Mouse (Mus musculus) thymus, adult 2 months (tissue): ENCODE results near the gene 4930442H23Rik. TPM values are rescaled to one million over a fixed set of nuclear protein-coding genes. Genes with fewer than 3 reads are reported as not detected.

Experiments used
- DNase-seq: peaks from one replicate; pipeline ENCODE4 v3.0.0; 2021
- H3K27ac ChIP-seq: fragments of 200-500 bp; 2 replicates; pipeline ENCODE4 v1.5.1; 2012; ENCODE audit warnings: low read length, control low read depth; ENCODE audit not compliant: control insufficient read depth, insufficient read depth
- H3K27me3 ChIP-seq: fragments of 200-500 bp; 2 replicates; pipeline ENCODE4 v1.6.1; 2012; ENCODE audit warnings: mild to moderate bottlenecking, low read length, moderate library complexity, mixed read lengths; ENCODE audit not compliant: control insufficient read depth, insufficient read depth
- H3K36me3 ChIP-seq: fragments of 200-500 bp; 2 replicates; pipeline ENCODE4 v1.6.1; 2012; ENCODE audit warnings: mild to moderate bottlenecking, low read length, moderate library complexity; ENCODE audit not compliant: control insufficient read depth, insufficient read depth
- H3K4me1 ChIP-seq: fragments of 200-500 bp; replicated peaks from 2 replicates; pipeline ENCODE4 v1.6.1; 2012; ENCODE audit warnings: low read length; ENCODE audit not compliant: control insufficient read depth, insufficient read depth
- H3K4me3 ChIP-seq: fragments of 200-500 bp; 2 replicates; pipeline ENCODE4 v1.5.1; 2012; ENCODE audit warnings: mild to moderate bottlenecking, low read length, control low read depth, moderate library complexity; ENCODE audit not compliant: control insufficient read depth, insufficient read depth
- CTCF ChIP-seq: fragments of 200-500 bp; IDR thresholded peaks from 2 replicates; pipeline ENCODE4 v1.5.1; 2012; ENCODE audit warnings: mild to moderate bottlenecking, control low read depth, low read length, moderate library complexity, borderline replicate concordance; ENCODE audit not compliant: control insufficient read depth, poor library complexity, insufficient read depth; ENCODE audit errors: extremely low read depth
- POLR2A ChIP-seq: fragments of 200-500 bp; IDR thresholded peaks from 2 replicates; pipeline ENCODE4 v1.6.1; 2012; ENCODE audit warnings: mild to moderate bottlenecking, low read length, control low read depth, moderate library complexity; ENCODE audit not compliant: control insufficient read depth, poor library complexity, insufficient read depth; ENCODE audit errors: extremely low read depth
- WGBS: fragments of 180-500 bp; shearing (Covaris S2); methylation state at CpG from one replicate; pipeline ENCODE4 v1.1.7; 2018; 5-methylcytosine and 5-hydroxymethylcytosine counted together
- polyA plus RNA-seq: library from polyadenylated mRNA; depleted of rRNA; stranded (reverse); fragments of >200 nt; gene quantifications from 2 replicates; pipeline ENCODE4 v1.2.3, GENCODE M21; 2012

The 4930442H23Rik gene
- polyA plus RNA-seq, 1 experiment: not detected

GRCm38 (mm10) chr10:81143845-81144437 is 39.7 kb downstream of the 4930442H23Rik start:
- no peak for DNase-seq
- H3K4me1 ChIP-seq: peaks cover 28% of the 10 kb centered on the region
- TF ChIP-seq CTCF (no peak), POLR2A (no peak)

GRCm38 (mm10) chr10:81143157-81143633 is 40.5 kb downstream of the 4930442H23Rik start:
- Histone ChIP-seq H3K4me1 (peaks cover 33% of the 10 kb centered on the region), H3K36me3 (peaks cover 38% of the 10 kb centered on the region), H3K27ac (no peak overlapping the region), H3K27me3 (no peaks in the 10 kb centered on the region), H3K4me3 (no peak overlapping the region)
- no peak for DNase-seq
- TF ChIP-seq CTCF (no peak), POLR2A (no peak)
- 93% methylated on average over 7 of the region's 7 CpGs for WGBS

More at GRCm38 (mm10) chr10:81143845-81144437, 39.7 kb downstream of the 4930442H23Rik start:
- Histone ChIP-seq H3K27me3 (no peaks in the 10 kb centered on the region), H3K27ac (no peak overlapping the region), H3K36me3 (peaks cover 46% of the 10 kb centered on the region), H3K4me3 (no peak overlapping the region)
- WGBS: 98% methylated on average over 52 of the region's 52 CpGs

- H3K4me3 ChIP-seq: no peak overlapping the region
- peaks cover 33% of the 10 kb centered on the region for H3K4me1 ChIP-seq
- H3K27me3 ChIP-seq: no peaks in the 10 kb centered on the region
- TF ChIP-seq CTCF: no peak
- TF ChIP-seq POLR2A: no peak
- 79% methylated on average over 5 of the region's 5 CpGs for WGBS
- peaks cover 32% of the 10 kb centered on the region for H3K36me3 ChIP-seq
- no peak overlapping the region for H3K27ac ChIP-seq
- DNase-seq: no peak
Observed at GRCm38 (mm10) chr10:81142551-81142981, 41.1 kb downstream of the 4930442H23Rik start.

- DNase-seq: no peak
- 88% methylated on average over 7 of the region's 7 CpGs for WGBS
- no peak overlapping the region for H3K4me3 ChIP-seq
- peaks cover 24% of the 10 kb centered on the region for H3K36me3 ChIP-seq
- no peaks in the 10 kb centered on the region for H3K27me3 ChIP-seq
- TF ChIP-seq CTCF (no peak), POLR2A (no peak)
- H3K4me1 ChIP-seq: peaks cover 33% of the 10 kb centered on the region
- no peak overlapping the region for H3K27ac ChIP-seq
Observed at GRCm38 (mm10) chr10:81141455-81142210, 42.0 kb downstream of the 4930442H23Rik start.

- peaks cover 33% of the 10 kb centered on the region for H3K4me1 ChIP-seq
- H3K36me3 ChIP-seq: peaks cover 22% of the 10 kb centered on the region
- no peak for DNase-seq
- H3K27me3 ChIP-seq: no peaks in the 10 kb centered on the region
- no peak overlapping the region for H3K27ac ChIP-seq
- no peak overlapping the region for H3K4me3 ChIP-seq
- 38% methylated on average over 10 of the region's 10 CpGs for WGBS
- TF ChIP-seq CTCF: no peak
- TF ChIP-seq POLR2A: no peak
Observed at GRCm38 (mm10) chr10:81140717-81141454, 42.8 kb downstream of the 4930442H23Rik start.

GRCm38 (mm10) chr10:81140005-81140404 is 43.6 kb downstream of the 4930442H23Rik start:
- Histone ChIP-seq H3K27ac (no peak overlapping the region), H3K27me3 (no peaks in the 10 kb centered on the region), H3K36me3 (peaks cover 13% of the 10 kb centered on the region), H3K4me3 (no peak overlapping the region), H3K4me1 (peaks cover 41% of the 10 kb centered on the region)
- no peak for TF ChIP-seq CTCF
- no peak for TF ChIP-seq POLR2A
- DNase-seq: no peak
- WGBS: 60% methylated on average over 8 of the region's 8 CpGs
